In genomic region chr9:118476766-118477271, GRCm38 (mm10) we compare ENCODE assay signal across 8 mouse cellular contexts. TPM values are rescaled to one million over a fixed set of nuclear protein-coding genes. Genes with fewer than 3 reads are reported as not detected.
DNase-seq lines count a peak whose midpoint lies in the region; ATAC-seq lines count a peak whose summit lies in the region.

No protein-coding gene starts in this region.

- no peak overlapping the region for H3K27ac ChIP-seq in kidney, embryonic 14.5 days (ENCODE audit: low read depth, low read length)
- H3K27ac ChIP-seq in hindbrain, embryonic 14.5 days = no peak overlapping the region
- no peak overlapping the region for H3K27ac ChIP-seq in neural tube, embryonic 12.5 days

- no peak overlapping the region for H3K9ac ChIP-seq in kidney, embryonic 14.5 days (ENCODE audit: low read depth, low read length)
- H3K9ac ChIP-seq in hindbrain, embryonic 14.5 days = no peak overlapping the region
- no peak overlapping the region for H3K9ac ChIP-seq in neural tube, embryonic 12.5 days

- peaks cover 10% of the 10 kb centered on the region; the same call in 1 of the 2 replicates for H3K4me1 ChIP-seq in kidney, embryonic 14.5 days (ENCODE audit: control insufficient read depth, insufficient read depth, low read length)
- 0 out of 2 replicates have a peak, but pooled peaks cover 9% of the 10 kb centered on the region for H3K4me1 ChIP-seq in hindbrain, embryonic 14.5 days (replicated peaks; ENCODE audit: control insufficient read depth, insufficient read depth, low read length)
- H3K4me1 ChIP-seq in neural tube, embryonic 12.5 days = peaks cover 26% of the 10 kb centered on the region

- DNase-seq in kidney, postnatal 10 days = no peak
- peak; percentile 58 for DNase-seq in embryo, embryonic 11 days
- DNase-seq in hindbrain, embryonic 14.5 days (ENCODE audit: low spot score) = peak; percentile 54
- no peak for DNase-seq in left cerebral cortex, postnatal 36 days (ENCODE audit: low spot score in 2 of 2)
- no peak for DNase-seq in gastrocnemius, adult 8-10 months (ENCODE audit: low spot score in 2 of 2)
- no peak for DNase-seq in left cerebral cortex, adult 9 months (ENCODE audit: low spot score in 2 of 2)

- no peaks in the 10 kb centered on the region for H3K9me3 ChIP-seq in kidney, embryonic 14.5 days (ENCODE audit: control insufficient read depth, low read length)
- H3K9me3 ChIP-seq in hindbrain, embryonic 14.5 days (ENCODE audit: control insufficient read depth, low read length) = no peaks in the 10 kb centered on the region
- no peaks in the 10 kb centered on the region for H3K9me3 ChIP-seq in neural tube, embryonic 12.5 days

- H3K4me3 ChIP-seq in kidney, embryonic 14.5 days (ENCODE audit: low read length) = no peak overlapping the region; the same call in 1 of the 2 replicates
- peak overlapping the region; percentile 7; the same call in 1 of the 2 replicates for H3K4me3 ChIP-seq in hindbrain, embryonic 14.5 days (replicated peaks; ENCODE audit: low read length)
- peak overlapping the region; percentile 15; the same call in 1 of the 2 replicates for H3K4me3 ChIP-seq in neural tube, embryonic 12.5 days

- intact Hi-C loops in left cerebral cortex, postnatal 36 days (cut with DNase I) = no loop called here

- 0 out of 2 replicates have a peak overlapping the region, but pooled peaks have one; percentile 8 for H3K4me2 ChIP-seq in kidney, embryonic 14.5 days (replicated peaks; ENCODE audit: low read depth, low read length)
- H3K4me2 ChIP-seq in hindbrain, embryonic 14.5 days (replicated peaks) = peak overlapping the region; percentile 37
- H3K4me2 ChIP-seq in neural tube, embryonic 12.5 days (replicated peaks) = peak overlapping the region; percentile 55

- under 1% methylated on average over 33 of the region's 33 CpGs for WGBS in kidney, embryonic 14.5 days
- under 1% methylated on average over 33 of the region's 33 CpGs for WGBS in hindbrain, embryonic 14.5 days
- WGBS in neural tube, embryonic 12.5 days = under 1% methylated on average over 33 of the region's 33 CpGs

- ATAC-seq in kidney, embryonic 14.5 days (ENCODE audit: low FRiP score, low TSS enrichment) = no peak
- ATAC-seq in hindbrain, embryonic 14.5 days (ENCODE audit: low FRiP score) = no peak
- no peak; the same call in 1 of the 2 replicates for ATAC-seq in neural tube, embryonic 12.5 days (ENCODE audit: low FRiP score, low read depth)

- H3K27me3 ChIP-seq in kidney, embryonic 14.5 days (ENCODE audit: control insufficient read depth, insufficient read depth, low read length) = peaks cover 86% of the 10 kb centered on the region
- peaks cover 89% of the 10 kb centered on the region for H3K27me3 ChIP-seq in hindbrain, embryonic 14.5 days (ENCODE audit: control insufficient read depth, insufficient read depth, low read length)
- H3K27me3 ChIP-seq in neural tube, embryonic 12.5 days (replicated peaks) = peaks cover 85% of the 10 kb centered on the region

- H3K36me3 ChIP-seq in kidney, embryonic 14.5 days (ENCODE audit: control insufficient read depth, insufficient read depth, low read length) = no peaks in the 10 kb centered on the region
- no peaks in the 10 kb centered on the region for H3K36me3 ChIP-seq in hindbrain, embryonic 14.5 days (replicated peaks; ENCODE audit: control insufficient read depth, insufficient read depth)
- no peaks in the 10 kb centered on the region for H3K36me3 ChIP-seq in neural tube, embryonic 12.5 days

RNA-seq across cellular contexts. Expression of gene Eomes, which starts 1.2 kb away (rescaled TPM):
- polyA plus RNA-seq in kidney, embryonic 14.5 days (2014; fragmentation: Nextera tagmentation; extraction: Ambion mirVana) = not detected in 2 replicates
- polyA plus RNA-seq in hindbrain, embryonic 14.5 days (2014; fragmentation: Nextera tagmentation; extraction: Ambion mirVana) = 0.66 and 1.1 TPM in 2 replicates
- polyA plus RNA-seq in neural tube, embryonic 12.5 days (2016; fragmentation: Nextera tagmentation; extraction: Ambion mirVana) = 0.05 and 0.08 TPM in 2 replicates
- total RNA-seq in left cerebral cortex, postnatal 36 days (2021) = under 1 TPM in 1 of 2 experiments, not detected in 1; 0.32 TPM
- total RNA-seq in gastrocnemius, adult 8-10 months (2022) = not detected

RNA-seq across cellular contexts. Expression of gene Golga4, which starts 29.2 kb away (rescaled TPM):
- polyA plus RNA-seq in kidney, embryonic 14.5 days (2014; fragmentation: Nextera tagmentation; extraction: Ambion mirVana) = 54.5 and 70.7 TPM in 2 replicates
- polyA plus RNA-seq in hindbrain, embryonic 14.5 days (2014; fragmentation: Nextera tagmentation; extraction: Ambion mirVana) = 43.9 and 47.1 TPM in 2 replicates
- polyA plus RNA-seq in neural tube, embryonic 12.5 days (2016; fragmentation: Nextera tagmentation; extraction: Ambion mirVana) = 63.5 and 67.0 TPM in 2 replicates
- total RNA-seq in left cerebral cortex, postnatal 36 days (2021) = 100 to 1,000 TPM in 1 of 2 experiments, 10 to 100 TPM in 1; 84.1 to 116 TPM
- 100 to 1,000 TPM; 399 to 503 (median 431) TPM for total RNA-seq in gastrocnemius, adult 8-10 months (2022)

Comparison
In these comparisons a context has a peak if more than half of its experiments do, and no peak if none do; other contexts are left out.
1. DNase-seq: peak in embryo, embryonic 11 days (single experiment) and hindbrain, embryonic 14.5 days (single experiment); none in kidney, postnatal 10 days (single experiment), left cerebral cortex, postnatal 36 days (0 of 2), gastrocnemius, adult 8-10 months (0 of 2) and left cerebral cortex, adult 9 months (0 of 2).
2. Peak in every context shown above with its lines, with median percentiles within 50 percentile points of each other: H3K4me2 ChIP-seq.